Mouse (Mus musculus) forebrain, embryonic 15.5 days (tissue): ENCODE results near the gene Cryba2. TPM values are rescaled to one million over a fixed set of nuclear protein-coding genes. Genes with fewer than 3 reads are reported as not detected.
A peak's percentile ranks its signal among the peaks of the same experiment; 100 is the strongest.

Experiments used
- ATAC-seq: fragments of 200-750 bp; cut with Nextera tagmentation; replicated peaks from 2 replicates; pipeline ENCODE4 v1.8.0; 2017; ENCODE audit warnings: mild to moderate bottlenecking, moderate TSS enrichment, moderate library complexity
- H3K27ac ChIP-seq: fragments of 300-500 bp; sonication (generic); replicated peaks from 2 replicates; pipeline ENCODE4 v1.5.1; 2015; ENCODE audit warnings: mild to moderate bottlenecking, inconsistent platforms
- H3K27me3 ChIP-seq: fragments of 300-500 bp; sonication (generic); 2 replicates; pipeline ENCODE4 v1.6.1; 2015; ENCODE audit warnings: inconsistent platforms
- H3K36me3 ChIP-seq: fragments of 300-500 bp; sonication (generic); 2 replicates; pipeline ENCODE4 v1.6.1; 2015; ENCODE audit warnings: mild to moderate bottlenecking, inconsistent platforms
- H3K4me1 ChIP-seq: fragments of 300-500 bp; sonication (generic); 2 replicates; pipeline ENCODE4 v1.6.1; 2015; ENCODE audit warnings: inconsistent platforms
- H3K4me2 ChIP-seq: fragments of 300-500 bp; sonication (generic); replicated peaks from 2 replicates; pipeline ENCODE4 v1.6.1; 2015; ENCODE audit warnings: mild to moderate bottlenecking, inconsistent platforms
- H3K4me3 ChIP-seq: fragments of 300-500 bp; sonication (generic); 2 replicates; pipeline ENCODE4 v1.5.1; 2015; ENCODE audit warnings: mild to moderate bottlenecking, inconsistent platforms
- H3K9ac ChIP-seq: fragments of 300-500 bp; sonication (generic); replicated peaks from 2 replicates; pipeline ENCODE4 v1.6.1; 2015; ENCODE audit warnings: mild to moderate bottlenecking, inconsistent platforms
- H3K9me3 ChIP-seq: fragments of 300-500 bp; sonication (generic); 2 replicates; pipeline ENCODE4 v1.6.1; 2016; ENCODE audit warnings: inconsistent platforms
- WGBS: fragments of 180-500 bp; shearing (Covaris S2); methylation state at CpG from one replicate; pipeline ENCODE4 v1.1.7; 2015; ENCODE audit warnings: mixed read lengths; 5-methylcytosine and 5-hydroxymethylcytosine counted together
- polyA plus RNA-seq: library from polyadenylated mRNA; unstranded; fragments of >200 nt; fragmentation: Nextera tagmentation; extraction: Ambion mirVana; gene quantifications from 2 replicates; pipeline ENCODE4 v1.2.1, GENCODE M21; 2015

Gene Cryba2
- polyA plus RNA-seq, 1 experiment from 2014 or later = not detected

DNA sequence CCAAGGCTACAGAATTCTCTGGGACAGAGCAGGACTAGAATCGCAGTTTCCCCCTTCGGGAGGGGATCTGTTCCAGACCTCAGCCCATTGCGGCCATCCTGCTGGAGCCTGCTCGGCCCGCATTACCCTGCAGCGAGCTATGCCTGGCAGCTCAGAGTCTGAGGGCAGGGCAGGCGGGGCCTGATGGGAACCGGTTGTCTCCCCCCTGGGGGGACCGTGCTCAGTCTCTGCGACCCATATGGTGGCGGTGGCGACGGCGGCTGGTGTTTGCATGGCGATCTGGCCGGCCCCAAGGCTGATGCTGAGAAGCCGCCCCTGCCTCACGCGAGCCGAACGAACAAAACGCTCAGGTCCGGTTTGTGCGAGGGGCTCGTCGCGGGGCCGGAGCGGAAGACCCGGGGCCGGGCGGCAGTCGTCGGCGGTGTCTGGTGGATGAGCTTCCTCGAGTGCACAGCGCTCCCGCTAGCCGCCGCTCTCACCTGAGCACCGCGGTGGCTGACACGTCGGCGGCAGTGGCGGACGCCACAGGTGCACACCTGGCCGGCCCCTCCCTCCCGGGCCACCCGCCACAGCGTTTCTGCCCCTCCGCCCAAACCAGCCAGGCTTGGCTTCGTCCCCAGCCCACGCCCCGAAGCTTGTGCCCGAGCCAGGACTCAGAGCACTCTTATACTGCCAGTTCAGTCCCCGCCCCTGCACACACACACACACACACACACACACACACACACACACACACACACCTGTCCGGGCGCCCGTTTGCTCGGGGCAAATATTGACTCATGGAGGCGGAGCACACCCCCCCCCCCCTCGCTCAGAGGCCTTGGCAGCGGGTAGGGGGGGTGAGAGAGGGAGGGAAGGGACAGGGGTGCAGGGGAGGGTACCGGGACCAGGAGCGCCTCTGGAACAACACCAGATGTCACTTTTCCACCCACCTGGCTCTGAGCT lies 7.7 kb upstream of the Cryba2 start:
- no peaks in the 10 kb centered on the region for H3K9me3 ChIP-seq
- under 1% methylated on average over 65 of the region's 66 CpGs for WGBS
- H3K4me1 ChIP-seq = peaks cover 19% of the 10 kb centered on the region
- no peak overlapping the region for H3K27ac ChIP-seq
- peak overlapping the region; percentile 64 for H3K4me2 ChIP-seq
- no peak for ATAC-seq
- H3K9ac ChIP-seq = peak overlapping the region; percentile 40; the same call in 1 of the 2 replicates
- peaks cover 70% of the 10 kb centered on the region for H3K27me3 ChIP-seq
- H3K4me3 ChIP-seq = peak overlapping the region; percentile 36
- H3K36me3 ChIP-seq = no peaks in the 10 kb centered on the region

DNA sequence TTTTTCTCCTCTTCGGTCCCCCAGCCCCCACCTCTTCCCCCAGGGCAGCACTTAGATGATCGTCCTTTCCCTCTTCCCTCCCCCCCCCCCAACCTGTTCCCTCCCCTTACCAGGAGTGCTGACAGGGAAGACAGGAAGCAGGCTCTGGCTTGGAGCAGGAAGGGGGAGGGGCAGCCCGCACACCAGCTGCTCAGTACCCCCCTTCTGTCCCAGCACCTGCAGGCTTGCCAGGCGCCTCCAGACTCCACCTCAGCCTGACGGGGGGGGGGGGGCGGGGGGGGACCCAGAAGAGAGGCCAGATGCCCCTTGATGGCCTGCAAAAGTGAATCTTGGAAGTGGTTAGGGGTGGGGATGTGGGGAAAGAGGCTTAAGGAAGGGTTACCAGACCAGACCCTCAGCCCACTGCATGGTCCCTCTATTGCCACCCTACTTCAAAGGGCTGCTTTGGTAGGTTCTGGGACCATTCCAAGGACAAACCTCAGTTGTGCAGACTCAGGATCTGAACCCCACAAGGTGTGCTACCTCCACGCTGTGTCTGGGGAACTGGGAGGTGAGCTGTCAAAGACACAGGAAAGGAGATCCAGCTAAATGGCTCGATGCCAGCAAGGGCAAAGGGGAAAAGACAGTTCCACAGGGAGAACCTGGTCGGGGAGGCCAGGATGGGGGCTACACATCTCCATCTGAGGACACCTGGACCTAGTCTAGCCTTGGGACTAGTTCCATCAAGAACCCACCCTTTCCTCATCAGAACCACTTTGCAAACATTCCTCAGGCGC lies 5.9 kb upstream of the Cryba2 start:
- peaks cover 87% of the 10 kb centered on the region for H3K27me3 ChIP-seq
- no peak overlapping the region for H3K27ac ChIP-seq
- H3K4me1 ChIP-seq = peaks cover 19% of the 10 kb centered on the region
- H3K36me3 ChIP-seq = no peaks in the 10 kb centered on the region
- no peak overlapping the region for H3K9ac ChIP-seq
- 0 out of 2 replicates have a peak, but pooled peaks have one; percentile 30 for ATAC-seq
- WGBS = 8% methylated on average over 8 of the region's 10 CpGs
- no peak overlapping the region for H3K4me2 ChIP-seq
- H3K9me3 ChIP-seq = no peaks in the 10 kb centered on the region
- no peak overlapping the region for H3K4me3 ChIP-seq

DNA sequence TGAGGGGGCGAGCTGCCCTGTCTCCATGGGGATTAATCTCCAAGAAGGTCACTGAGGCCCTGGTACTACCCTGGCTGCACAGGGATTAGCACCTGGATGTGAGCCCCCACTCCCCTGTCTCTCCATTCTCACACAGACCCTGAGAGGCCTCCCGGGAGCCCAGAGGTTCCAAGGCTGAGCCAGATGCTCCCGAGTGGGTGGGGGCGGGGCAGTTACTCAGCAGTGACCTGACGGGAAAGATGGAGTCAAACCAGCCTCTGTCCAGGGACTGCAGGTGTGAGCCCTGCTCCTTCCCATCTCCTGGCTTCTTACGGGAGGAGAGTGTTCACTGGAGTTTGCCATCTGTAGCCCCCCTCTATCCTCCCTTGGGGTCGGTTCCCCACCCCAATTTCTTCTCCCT lies 5.0 kb upstream of the Cryba2 start:
- Histone ChIP-seq H3K4me1 (peaks cover 23% of the 10 kb centered on the region), H3K27me3 (peaks cover 90% of the 10 kb centered on the region), H3K27ac (no peak overlapping the region), H3K36me3 (no peaks in the 10 kb centered on the region), H3K4me2 (no peak overlapping the region), H3K4me3 (no peak overlapping the region), H3K9ac (no peak overlapping the region), H3K9me3 (no peaks in the 10 kb centered on the region)
- 2% methylated on average over 7 of the region's 7 CpGs for WGBS
- ATAC-seq = no peak

DNA sequence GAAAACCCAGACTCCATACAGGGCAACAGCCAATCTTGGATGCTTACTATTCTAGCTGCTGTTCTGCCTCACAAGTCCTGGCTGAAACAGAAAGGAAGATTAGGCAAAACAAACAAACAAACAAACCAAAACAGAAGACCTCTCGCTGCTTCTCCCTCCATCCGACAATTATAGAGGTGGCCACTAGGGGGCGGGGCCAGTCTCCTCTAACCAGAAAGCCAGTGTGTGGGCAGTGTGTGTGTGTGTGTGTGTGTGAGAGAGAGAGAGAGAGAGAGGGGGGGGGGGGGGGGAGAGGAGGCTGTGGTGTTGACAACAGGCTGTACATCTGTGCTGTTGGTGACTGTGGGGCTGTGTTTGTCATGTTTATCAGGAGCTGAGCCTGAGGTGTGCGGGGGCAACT lies 2.0 kb upstream of the Cryba2 start:
- Histone ChIP-seq H3K4me1 (peaks cover 22% of the 10 kb centered on the region), H3K4me3 (no peak overlapping the region), H3K36me3 (no peaks in the 10 kb centered on the region), H3K9me3 (no peaks in the 10 kb centered on the region), H3K27me3 (peaks cover 88% of the 10 kb centered on the region), H3K4me2 (no peak overlapping the region), H3K27ac (no peak overlapping the region), H3K9ac (no peak overlapping the region)
- 0 out of 2 replicates have a peak, but pooled peaks have one; percentile 21 for ATAC-seq
- 13% methylated on average over 4 of the region's 4 CpGs for WGBS

DNA sequence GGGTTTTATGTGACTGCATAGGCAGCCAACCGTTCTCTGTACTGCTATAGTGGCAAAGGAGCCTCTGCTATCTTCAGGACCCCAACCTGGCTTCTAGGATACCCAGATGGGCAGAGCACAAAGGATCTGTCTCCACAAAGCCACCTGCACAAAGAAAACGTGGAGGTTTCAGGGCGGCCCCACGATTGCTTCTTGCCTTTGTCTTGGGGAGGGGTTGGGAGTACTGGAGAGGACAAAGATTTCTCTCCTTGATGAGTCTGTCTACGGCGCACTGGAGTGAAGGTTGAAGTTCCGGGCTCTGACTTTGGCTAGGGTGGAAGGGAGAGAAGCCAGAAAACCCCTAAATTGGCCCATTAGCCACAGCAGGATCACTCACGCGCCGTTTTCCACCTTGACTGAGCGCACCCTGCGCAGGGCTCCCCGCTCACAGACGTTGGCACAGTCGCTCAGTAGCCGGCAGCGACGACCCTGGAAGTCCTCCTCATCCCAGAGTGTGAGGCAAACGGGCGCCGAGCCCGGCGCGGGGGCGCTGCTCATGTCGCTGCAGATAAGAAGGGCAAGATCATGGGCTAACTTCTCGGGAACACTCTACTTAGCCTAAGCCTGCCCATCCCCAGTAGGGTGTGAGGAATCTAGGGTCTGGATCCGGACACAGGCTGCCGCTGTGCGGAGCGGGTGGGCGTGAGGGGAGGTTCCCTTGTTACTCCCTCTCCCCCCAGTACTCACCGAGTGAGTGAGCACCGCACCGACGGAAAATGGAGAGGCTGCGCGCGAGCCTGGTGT lies 401 bp downstream of the Cryba2 start:
- Histone ChIP-seq H3K4me3 (peak overlapping the region; percentile 23), H3K4me2 (peak overlapping the region; percentile 37), H3K4me1 (peaks cover 14% of the 10 kb centered on the region), H3K9ac (no peak overlapping the region; the same call in 1 of the 2 replicates), H3K9me3 (no peaks in the 10 kb centered on the region), H3K36me3 (no peaks in the 10 kb centered on the region), H3K27ac (no peak overlapping the region), H3K27me3 (peaks cover 90% of the 10 kb centered on the region)
- WGBS = 1% methylated on average over 39 of the region's 39 CpGs
- peak; percentile 17; the same call in 1 of the 2 replicates for ATAC-seq

DNA sequence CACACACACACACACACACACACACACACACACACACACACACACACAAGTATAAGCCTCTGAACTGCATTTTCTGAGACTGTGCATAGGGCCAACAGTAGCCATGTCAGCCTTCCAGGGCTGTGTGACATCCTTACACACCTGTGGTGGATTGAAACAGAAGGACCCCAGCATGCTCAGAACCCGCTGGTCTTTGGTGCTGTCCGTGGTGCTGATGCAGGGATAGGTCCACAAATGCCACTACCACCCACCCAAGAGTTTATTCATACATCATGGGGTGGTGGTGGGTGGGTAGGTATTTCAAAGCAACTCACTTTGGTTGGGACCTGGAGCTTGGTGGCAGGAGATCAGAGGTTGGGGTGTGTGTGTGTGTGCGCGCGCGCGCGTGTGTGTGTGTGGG lies 1.4 kb downstream of the Cryba2 start:
- no peak overlapping the region for H3K4me2 ChIP-seq
- 2% methylated on average over 2 of the region's 8 CpGs for WGBS
- H3K4me1 ChIP-seq = peaks cover 14% of the 10 kb centered on the region
- no peak overlapping the region for H3K9ac ChIP-seq
- H3K27me3 ChIP-seq = peaks cover 92% of the 10 kb centered on the region
- no peaks in the 10 kb centered on the region for H3K36me3 ChIP-seq
- ATAC-seq = no peak
- no peak overlapping the region for H3K27ac ChIP-seq
- no peak overlapping the region for H3K4me3 ChIP-seq
- H3K9me3 ChIP-seq = no peaks in the 10 kb centered on the region

DNA sequence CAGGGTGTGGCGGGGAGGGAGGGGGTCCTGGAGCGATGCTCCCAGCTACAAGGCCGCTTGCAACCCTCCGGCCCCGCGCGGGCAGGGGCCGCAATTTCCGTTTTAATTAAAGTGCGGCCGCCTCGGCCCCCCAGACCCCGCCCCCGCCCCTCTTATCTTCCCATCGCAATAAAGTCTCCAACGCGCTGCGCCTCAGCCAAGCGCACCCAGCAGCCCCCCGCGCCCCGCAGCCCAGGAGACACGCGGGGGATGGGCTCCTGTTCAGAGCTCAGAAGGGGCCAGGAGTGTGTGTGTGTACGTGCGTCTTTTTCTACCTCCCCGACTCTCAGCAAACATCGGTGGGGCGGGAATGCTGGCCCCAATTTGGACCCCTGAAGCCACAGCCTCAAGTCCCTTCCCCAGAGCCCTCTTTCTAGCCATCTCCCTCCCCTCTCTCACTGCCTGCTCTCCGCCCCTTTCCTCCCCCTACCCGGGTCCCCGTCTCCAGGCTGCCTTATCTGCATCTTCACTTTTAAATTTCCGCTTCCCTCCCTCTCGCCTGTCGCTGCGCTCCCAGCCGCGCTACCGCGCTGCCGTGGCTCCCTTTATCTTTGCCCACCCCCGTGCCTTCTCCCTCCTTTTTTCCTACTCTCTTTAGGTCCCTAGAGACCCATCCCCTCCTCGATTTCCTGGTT lies 7.4 kb downstream of the Cryba2 start, which contains the start of gene Fev:
TSS of gene Fev (minus strand) at position 51 of the 674 bp plus-strand sequence.
- peak within 1 kb of the TSS; percentile 20 for H3K4me3 ChIP-seq
- H3K4me1 ChIP-seq = peaks cover 35% of the 10 kb centered on the region
- WGBS = under 1% methylated on average over 43 of the region's 43 CpGs

DNA sequence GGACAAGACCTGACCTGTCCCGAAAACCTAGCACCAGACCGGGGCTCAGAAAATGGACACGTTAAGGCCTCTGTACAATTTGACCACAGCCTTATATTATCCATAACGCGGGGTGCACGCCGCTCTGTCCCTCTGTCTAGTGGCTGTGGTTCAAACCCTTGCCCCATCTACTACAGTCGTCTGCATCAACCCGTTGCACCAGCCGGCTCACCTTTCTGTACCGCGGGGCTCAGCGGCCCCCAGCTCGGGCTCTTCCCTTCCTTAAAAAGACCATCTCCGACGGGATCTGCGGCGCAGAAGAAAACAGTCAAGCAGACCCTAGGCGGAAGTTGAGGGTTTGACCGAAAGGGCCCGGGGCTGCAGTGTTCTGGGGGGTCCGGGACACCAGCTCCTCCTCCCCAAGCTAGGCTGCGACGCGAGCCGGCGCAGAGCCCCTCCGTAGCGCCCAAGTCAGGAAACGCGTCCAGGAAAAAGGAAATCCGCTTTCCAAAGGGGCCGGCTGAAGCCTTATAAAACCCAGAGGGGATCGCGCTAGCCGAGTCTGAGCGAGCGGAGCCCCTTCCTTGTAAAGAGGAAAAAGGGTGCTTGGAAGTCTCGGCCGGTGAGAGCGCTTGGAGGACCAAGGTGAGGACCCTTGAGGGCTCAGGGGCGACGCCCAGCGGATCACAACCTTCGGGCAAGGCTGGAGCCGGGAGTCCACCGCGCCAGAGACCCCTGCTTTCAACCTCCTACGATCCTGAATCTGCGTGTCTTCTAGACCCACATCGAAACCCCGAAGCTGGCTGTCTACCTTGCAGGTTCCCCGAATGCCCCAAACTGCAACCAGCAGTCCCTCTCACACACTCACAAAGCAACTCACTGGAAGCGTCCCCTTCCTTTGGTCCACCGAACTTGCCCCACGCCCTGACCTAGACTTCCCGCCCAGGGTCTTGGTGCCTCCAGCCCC lies 8.5 kb downstream of the Cryba2 start:
- no peaks in the 10 kb centered on the region for H3K9me3 ChIP-seq
- no peaks in the 10 kb centered on the region for H3K36me3 ChIP-seq
- H3K9ac ChIP-seq = no peak overlapping the region
- peaks cover 90% of the 10 kb centered on the region for H3K27me3 ChIP-seq
- no peak overlapping the region for H3K27ac ChIP-seq
- H3K4me1 ChIP-seq = peaks cover 35% of the 10 kb centered on the region
- under 1% methylated on average over 57 of the region's 57 CpGs for WGBS
- peak overlapping the region; percentile 20 for H3K4me3 ChIP-seq
- H3K4me2 ChIP-seq = peak overlapping the region; percentile 32
- ATAC-seq = no peak

More for the DNA sequence above, 7.4 kb downstream of the Cryba2 start, which contains the start of gene Fev:
- no peaks in the 10 kb centered on the region for H3K9me3 ChIP-seq
- no peaks in the 10 kb centered on the region for H3K36me3 ChIP-seq
- H3K27ac ChIP-seq = no peak within 1 kb of the TSS
- ATAC-seq = no peak
- no peak within 1 kb of the TSS for H3K9ac ChIP-seq
- H3K4me2 ChIP-seq = peak within 1 kb of the TSS; percentile 32
- H3K27me3 ChIP-seq = peaks cover 93% of the 10 kb centered on the region

DNA sequence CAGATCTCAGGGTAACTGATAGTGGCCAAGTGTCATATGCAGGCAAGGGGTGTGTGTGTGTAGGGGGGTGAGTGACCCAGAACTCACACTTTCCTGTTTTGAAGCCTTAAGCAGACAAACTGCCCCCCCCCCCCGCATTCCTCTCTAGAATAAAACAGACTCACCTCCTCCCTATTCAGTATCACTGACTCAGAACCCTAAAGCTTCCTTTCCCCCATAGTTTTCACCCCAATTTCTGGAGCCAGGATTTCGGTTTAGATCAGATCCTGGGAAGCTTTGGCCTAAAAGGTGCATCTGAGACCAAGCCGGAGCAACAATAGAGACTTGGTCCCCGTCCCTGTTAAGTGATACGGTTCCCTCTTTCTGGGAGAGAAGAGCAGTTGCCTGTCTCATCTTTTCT lies 9.5 kb downstream of the Cryba2 start:
- Histone ChIP-seq H3K27ac (no peak overlapping the region), H3K4me1 (peaks cover 35% of the 10 kb centered on the region), H3K36me3 (no peaks in the 10 kb centered on the region), H3K4me3 (no peak overlapping the region), H3K4me2 (no peak overlapping the region), H3K9me3 (no peaks in the 10 kb centered on the region), H3K9ac (no peak overlapping the region), H3K27me3 (peaks cover 91% of the 10 kb centered on the region)
- no peak for ATAC-seq
- 3% methylated on average over 5 of the region's 5 CpGs for WGBS

DNA sequence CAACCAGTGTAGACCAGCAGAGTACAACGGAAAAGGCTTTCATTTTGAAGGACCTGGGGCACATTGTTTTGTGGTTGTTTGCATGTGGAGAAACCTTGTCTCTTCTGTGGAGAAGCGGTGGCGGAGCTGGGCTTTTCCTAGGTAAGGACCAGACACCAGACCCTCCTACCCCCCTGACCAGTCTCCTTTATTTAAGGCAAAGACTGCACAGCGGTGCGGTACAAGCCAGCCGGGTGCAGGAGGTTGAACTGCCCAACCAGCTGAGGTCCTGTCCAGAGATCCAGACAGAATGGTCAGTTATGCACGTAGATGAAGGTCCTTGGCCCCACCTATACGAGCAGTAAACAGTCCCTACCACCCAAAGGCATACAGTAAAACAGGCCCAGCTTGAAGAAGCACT lies 10.1 kb downstream of the Cryba2 start:
- ATAC-seq = no peak
- 1% methylated on average over 8 of the region's 8 CpGs for WGBS
- Histone ChIP-seq H3K36me3 (no peaks in the 10 kb centered on the region), H3K9ac (no peak overlapping the region), H3K4me1 (peaks cover 35% of the 10 kb centered on the region), H3K9me3 (no peaks in the 10 kb centered on the region), H3K27me3 (peaks cover 92% of the 10 kb centered on the region), H3K27ac (no peak overlapping the region), H3K4me2 (0 out of 2 replicates have a peak overlapping the region, but pooled peaks have one; percentile 70), H3K4me3 (no peak overlapping the region)
